Comparison of ENCODE assay signal across 10 mouse cellular contexts in the genomic region with DNA sequence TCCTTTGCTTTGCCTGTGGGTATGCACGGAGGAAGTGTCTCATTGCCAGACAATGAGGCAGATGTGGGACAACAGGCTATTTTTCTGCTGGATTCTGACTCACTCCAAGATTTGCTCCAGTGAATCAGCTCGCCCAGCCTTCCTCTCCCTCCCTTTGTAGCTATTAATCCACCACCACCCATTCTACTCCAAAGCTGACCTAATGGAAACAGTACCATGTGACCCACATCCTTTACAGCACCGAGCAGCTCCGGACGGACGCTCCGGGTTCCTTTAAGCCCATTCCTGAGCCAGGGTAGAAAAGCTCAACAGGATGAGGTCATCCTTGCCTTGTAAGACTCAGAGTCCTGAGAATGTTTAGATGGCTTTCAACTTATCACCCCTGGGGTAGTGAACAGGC. TPM values are rescaled to one million over a fixed set of nuclear protein-coding genes. Genes with fewer than 3 reads are reported as not detected.
DNase-seq lines count a peak whose midpoint lies in the region; ATAC-seq and TF ChIP-seq lines count a peak whose summit lies in the region.
"Had no signal": no experiment of that assay in that cellular context is flagged by ENCODE, and none has a peak within 500 bp of the region (broad histone marks: within the 10 kb centered on the region; RNA-seq: fewer than 3 reads in every experiment).

No protein-coding gene starts in this region.

- no peak overlapping the region for H3K4me2 ChIP-seq in embryonic facial prominence, embryonic 14.5 days (ENCODE audit: low read depth, low read length)
- H3K4me2 ChIP-seq in kidney, postnatal 0 days (ENCODE audit: low read length), result peak overlapping the region; percentile 21; the same call in 1 of the 2 replicates
- H3K4me2 ChIP-seq: embryonic facial prominence, embryonic 12.5 days had no signal

- WGBS in embryonic facial prominence, embryonic 14.5 days, result 61% methylated on average over 7 of the region's 7 CpGs
- WGBS in embryonic facial prominence, embryonic 10.5 days, result 70% methylated on average over 7 of the region's 7 CpGs
- 25% methylated on average over 7 of the region's 7 CpGs for WGBS in kidney, postnatal 0 days
- WGBS in olfactory bulb, adult 2 months, result 13% methylated on average over 7 of the region's 7 CpGs
- WGBS in midbrain, embryonic 10.5 days, result 71% methylated on average over 7 of the region's 7 CpGs

- peak; percentile 56 for DNase-seq in embryonic facial prominence, embryonic 14.5 days (ENCODE audit: low spot score)
- no peak for DNase-seq in embryonic facial prominence, embryonic 10.5 days (ENCODE audit: low spot score)
- DNase-seq in MN1 (ENCODE audit: low spot score), result peak; percentile 74
- peak; percentile 96 for DNase-seq in heart, adult 8-10 months (ENCODE audit: low spot score)
- DNase-seq in kidney, postnatal 0 days (ENCODE audit: low spot score), result peak; percentile 78
- no peak for DNase-seq in midbrain, embryonic 10.5 days (ENCODE audit: low spot score)
- DNase-seq in cerebellum, postnatal 14 days, result no peak

- no peak for TF ChIP-seq CTCF in kidney, postnatal 0 days (IDR thresholded peaks at IDR 0.05; ENCODE audit: low read depth)
- TF ChIP-seq CTCF in olfactory bulb, adult 2 months (IDR thresholded peaks at IDR 0.05; ENCODE audit: insufficient read depth, low read depth, low read length), result no peak

- H3K9me3 ChIP-seq in embryonic facial prominence, embryonic 14.5 days (ENCODE audit: control insufficient read depth, low read length), result no peaks in the 10 kb centered on the region
- no peaks in the 10 kb centered on the region for H3K9me3 ChIP-seq in embryonic facial prominence, embryonic 10.5 days
- H3K9me3 ChIP-seq in kidney, postnatal 0 days (replicated peaks; ENCODE audit: low read length), result no peaks in the 10 kb centered on the region
- no peaks in the 10 kb centered on the region for H3K9me3 ChIP-seq in midbrain, embryonic 10.5 days (replicated peaks)
- H3K9me3 ChIP-seq: embryonic facial prominence, embryonic 12.5 days had no signal

- H3K9ac ChIP-seq in embryonic facial prominence, embryonic 14.5 days (ENCODE audit: low read depth, low read length), result 0 out of 2 replicates have a peak overlapping the region, but pooled peaks have one; percentile 4
- H3K9ac ChIP-seq in kidney, postnatal 0 days (ENCODE audit: low read depth, low read length), result 0 out of 2 replicates have a peak overlapping the region, but pooled peaks have one; percentile 35
- H3K9ac ChIP-seq: embryonic facial prominence, embryonic 12.5 days had no signal

- no peaks in the 10 kb centered on the region for H3K36me3 ChIP-seq in embryonic facial prominence, embryonic 14.5 days (ENCODE audit: control insufficient read depth, insufficient read depth, low read length)
- no peaks in the 10 kb centered on the region; the same call in 1 of the 2 replicates for H3K36me3 ChIP-seq in embryonic facial prominence, embryonic 10.5 days (replicated peaks)
- no peaks in the 10 kb centered on the region for H3K36me3 ChIP-seq in kidney, postnatal 0 days (ENCODE audit: insufficient read depth, low read length)
- peaks cover under 1% of the 10 kb centered on the region; the same call in 1 of the 2 replicates for H3K36me3 ChIP-seq in midbrain, embryonic 10.5 days
- H3K36me3 ChIP-seq: embryonic facial prominence, embryonic 12.5 days had no signal

- peaks cover 19% of the 10 kb centered on the region for H3K4me1 ChIP-seq in embryonic facial prominence, embryonic 14.5 days (ENCODE audit: control insufficient read depth, insufficient read depth, low read length)
- peaks cover 39% of the 10 kb centered on the region for H3K4me1 ChIP-seq in embryonic facial prominence, embryonic 10.5 days
- H3K4me1 ChIP-seq in kidney, postnatal 0 days (replicated peaks; ENCODE audit: insufficient read depth, low read length), result peaks cover 6% of the 10 kb centered on the region
- peaks cover 9% of the 10 kb centered on the region; the same call in 1 of the 2 replicates for H3K4me1 ChIP-seq in olfactory bulb, adult 2 months (ENCODE audit: control insufficient read depth, insufficient read depth, low read length)
- H3K4me1 ChIP-seq in midbrain, embryonic 10.5 days, result peaks cover 32% of the 10 kb centered on the region

- H3K27me3 ChIP-seq in embryonic facial prominence, embryonic 14.5 days (replicated peaks; ENCODE audit: control insufficient read depth, insufficient read depth, low read length), result no peaks in the 10 kb centered on the region
- H3K27me3 ChIP-seq in embryonic facial prominence, embryonic 10.5 days (replicated peaks; ENCODE audit: low read depth, poor library complexity, severe bottlenecking), result no peaks in the 10 kb centered on the region
- H3K27me3 ChIP-seq in kidney, postnatal 0 days (ENCODE audit: insufficient read depth, low read length), result no peaks in the 10 kb centered on the region
- peaks cover 13% of the 10 kb centered on the region for H3K27me3 ChIP-seq in midbrain, embryonic 10.5 days (ENCODE audit: low read depth, poor library complexity, severe bottlenecking)
- H3K27me3 ChIP-seq: embryonic facial prominence, embryonic 12.5 days had no signal

- H3K27ac ChIP-seq in embryonic facial prominence, embryonic 14.5 days (replicated peaks; ENCODE audit: low read depth, low read length), result no peak overlapping the region
- no peak overlapping the region for H3K27ac ChIP-seq in embryonic facial prominence, embryonic 10.5 days (replicated peaks)
- peak overlapping the region; percentile 85 for H3K27ac ChIP-seq in kidney, postnatal 0 days
- H3K27ac ChIP-seq in olfactory bulb, adult 2 months (ENCODE audit: insufficient read depth, low read depth, low read length), result peak overlapping the region; percentile 68
- no peak overlapping the region for H3K27ac ChIP-seq in midbrain, embryonic 10.5 days (replicated peaks)

- H3K4me3 ChIP-seq in embryonic facial prominence, embryonic 14.5 days (ENCODE audit: low read depth, low read length), result no peak overlapping the region
- no peak overlapping the region for H3K4me3 ChIP-seq in embryonic facial prominence, embryonic 10.5 days
- H3K4me3 ChIP-seq in kidney, postnatal 0 days (replicated peaks; ENCODE audit: low read depth, low read length), result no peak overlapping the region
- no peak overlapping the region for H3K4me3 ChIP-seq in olfactory bulb, adult 2 months (ENCODE audit: insufficient read depth, low read depth, low read length)
- H3K4me3 ChIP-seq in midbrain, embryonic 10.5 days, result no peak overlapping the region
- H3K4me3 ChIP-seq: embryonic facial prominence, embryonic 12.5 days had no signal

- no peak for ATAC-seq in embryonic facial prominence, embryonic 14.5 days (ENCODE audit: low read depth)
- ATAC-seq in kidney, postnatal 0 days (replicated peaks; ENCODE audit: low FRiP score, low read depth), result peak; percentile 30

- TF ChIP-seq POLR2A in olfactory bulb, adult 2 months (IDR thresholded peaks at IDR 0.05; ENCODE audit: insufficient read depth, low read depth, low read length), result no peak

RNA-seq across cellular contexts. Expression of a gene that starts 2.0 kb away (rescaled TPM):
- polyA plus RNA-seq in embryonic facial prominence, embryonic 14.5 days (2014; fragmentation: Nextera tagmentation; extraction: Ambion mirVana), result 27.4 and 29.4 TPM in 2 replicates
- polyA plus RNA-seq in embryonic facial prominence, embryonic 10.5 days (2016; fragmentation: Nextera tagmentation; extraction: Ambion mirVana), result 51.2 and 52.4 TPM in 2 replicates
- 10 to 100 TPM; 14.0 to 21.4 (median 15.6) TPM for total RNA-seq in heart, adult 8-10 months (2022)
- 26.4 and 26.5 TPM in 2 replicates for polyA plus RNA-seq in kidney, postnatal 0 days (2015; fragmentation: Nextera tagmentation; extraction: Ambion mirVana)
- not detected in 2 replicates for polyA plus RNA-seq in olfactory bulb, adult 2 months (2012; ENCODE audit: insufficient read depth, insufficient read length, low replicate concordance, missing spikeins)
- polyA plus RNA-seq in midbrain, embryonic 10.5 days (2016; fragmentation: Nextera tagmentation; extraction: Ambion mirVana), result 35.0 and 47.1 TPM in 2 replicates

RNA-seq across cellular contexts. Expression of a gene that starts 11.7 kb away (rescaled TPM):
- polyA plus RNA-seq in embryonic facial prominence, embryonic 14.5 days (2014; fragmentation: Nextera tagmentation; extraction: Ambion mirVana), result not detected in 2 replicates
- not detected in 2 replicates for polyA plus RNA-seq in embryonic facial prominence, embryonic 10.5 days (2016; fragmentation: Nextera tagmentation; extraction: Ambion mirVana)
- not detected for total RNA-seq in heart, adult 8-10 months (2022)
- polyA plus RNA-seq in kidney, postnatal 0 days (2015; fragmentation: Nextera tagmentation; extraction: Ambion mirVana), result not detected in 2 replicates
- polyA plus RNA-seq in olfactory bulb, adult 2 months (2012; ENCODE audit: insufficient read depth, insufficient read length, low replicate concordance, missing spikeins), result not detected in 2 replicates
- polyA plus RNA-seq in midbrain, embryonic 10.5 days (2016; fragmentation: Nextera tagmentation; extraction: Ambion mirVana), result not detected in 2 replicates
- polyA plus RNA-seq: embryonic facial prominence, embryonic 12.5 days; neural tube, embryonic 11.5 days had no signal

Comparison
In these comparisons a context has a peak if more than half of its experiments do, and no peak if none do; other contexts are left out.
1. DNase-seq: peak in embryonic facial prominence, embryonic 14.5 days (single experiment), MN1 (single experiment), heart, adult 8-10 months (single experiment) and kidney, postnatal 0 days (single experiment); none in embryonic facial prominence, embryonic 10.5 days (single experiment), midbrain, embryonic 10.5 days (single experiment) and cerebellum, postnatal 14 days (0 of 2).
2. H3K27ac ChIP-seq: peak in kidney, postnatal 0 days (single experiment) and olfactory bulb, adult 2 months (single experiment); none in embryonic facial prominence, embryonic 14.5 days (single experiment), embryonic facial prominence, embryonic 10.5 days (single experiment) and midbrain, embryonic 10.5 days (single experiment).
3. RNA of a gene that starts 2.0 kb away (polyA plus RNA-seq): 51.2 to 52.4 TPM in embryonic facial prominence, embryonic 10.5 days, 35.0 to 47.1 TPM in midbrain, embryonic 10.5 days, 27.4 to 29.4 TPM in embryonic facial prominence, embryonic 14.5 days and 26.4 to 26.5 TPM in kidney, postnatal 0 days; not detected in olfactory bulb, adult 2 months; every median in the first group is over 10 times any median in the second.